Mouse (Mus musculus) limb, embryonic 12.5 days (tissue): Measurements from ENCODE around the gene Hpd. TPM values are rescaled to one million over a fixed set of nuclear protein-coding genes. Genes with fewer than 3 reads are reported as not detected.

ENCODE experiments used
- ATAC-seq: fragments of 200-750 bp; cut with Nextera tagmentation; 2 replicates; pipeline ENCODE4 v1.8.0; 2017; ENCODE audit warnings: low read depth, moderate TSS enrichment; ENCODE audit not compliant: insufficient number of reproducible peaks, insufficient read depth, low FRiP score, low TSS enrichment
- H3K27ac ChIP-seq: fragments of 300-500 bp; sonication (generic); 2 replicates; pipeline ENCODE4 v1.5.1; 2016; ENCODE audit warnings: mild to moderate bottlenecking, moderate library complexity
- H3K27me3 ChIP-seq: fragments of 300-500 bp; sonication (generic); 2 replicates; pipeline ENCODE4 v1.6.1; 2016; ENCODE audit warnings: mild to moderate bottlenecking, moderate library complexity
- H3K36me3 ChIP-seq: fragments of 300-500 bp; sonication (generic); 2 replicates; pipeline ENCODE4 v1.6.1; 2016; ENCODE audit warnings: mild to moderate bottlenecking, moderate library complexity
- H3K4me1 ChIP-seq: fragments of 300-500 bp; sonication (generic); replicated peaks from 2 replicates; pipeline ENCODE4 v1.6.1; 2016
- H3K4me2 ChIP-seq: fragments of 300-500 bp; sonication (generic); 2 replicates; pipeline ENCODE4 v1.6.1; 2016; ENCODE audit warnings: mild to moderate bottlenecking, moderate library complexity
- H3K4me3 ChIP-seq: fragments of 300-500 bp; sonication (generic); replicated peaks from 2 replicates; pipeline ENCODE4 v1.5.1; 2016; ENCODE audit warnings: mild to moderate bottlenecking
- H3K9ac ChIP-seq: fragments of 300-500 bp; sonication (generic); replicated peaks from 2 replicates; pipeline ENCODE4 v1.6.1; 2016; ENCODE audit warnings: mild to moderate bottlenecking, moderate library complexity
- H3K9me3 ChIP-seq: fragments of 300-500 bp; sonication (generic); 2 replicates; pipeline ENCODE4 v1.6.1; 2016; ENCODE audit warnings: mild to moderate bottlenecking, moderate library complexity
- WGBS: fragments of 180-500 bp; shearing (Covaris S2); methylation state at CpG from one replicate; pipeline ENCODE4 v1.1.7; 2016; 5-methylcytosine and 5-hydroxymethylcytosine counted together
- polyA plus RNA-seq: library from polyadenylated mRNA; unstranded; fragments of >200 nt; fragmentation: Nextera tagmentation; extraction: Ambion mirVana; gene quantifications from 2 replicates; pipeline ENCODE4 v1.2.1, GENCODE M21; 2016

The Hpd gene
- polyA plus RNA-seq, 1 experiment from 2014 or later, result not detected

GRCm38 (mm10) chr5:123147569-123147968 is 35.0 kb downstream of the Hpd start:
- H3K27ac ChIP-seq, result no peak overlapping the region
- no peak for ATAC-seq
- no peak overlapping the region for H3K9ac ChIP-seq
- 89% methylated on average over 17 of the region's 17 CpGs for WGBS
- peaks cover 68% of the 10 kb centered on the region for H3K4me1 ChIP-seq
- no peaks in the 10 kb centered on the region for H3K27me3 ChIP-seq
- no peak overlapping the region for H3K4me3 ChIP-seq
- H3K36me3 ChIP-seq, result peaks cover 61% of the 10 kb centered on the region
- no peaks in the 10 kb centered on the region for H3K9me3 ChIP-seq
- no peak overlapping the region for H3K4me2 ChIP-seq

GRCm38 (mm10) chr5:123146357-123146756 is 36.2 kb downstream of the Hpd start:
- Histone ChIP-seq H3K27me3 (no peaks in the 10 kb centered on the region), H3K36me3 (peaks cover 49% of the 10 kb centered on the region), H3K4me2 (no peak overlapping the region), H3K27ac (no peak overlapping the region), H3K4me3 (no peak overlapping the region), H3K4me1 (peaks cover 65% of the 10 kb centered on the region), H3K9me3 (no peaks in the 10 kb centered on the region), H3K9ac (no peak overlapping the region)
- WGBS, result 85% methylated on average over 11 of the region's 11 CpGs
- no peak for ATAC-seq

GRCm38 (mm10) chr5:123144746-123145590 is 37.6 kb downstream of the Hpd start:
- Histone ChIP-seq H3K4me2 (peak overlapping the region; percentile 100), H3K36me3 (peaks cover 36% of the 10 kb centered on the region), H3K27me3 (no peaks in the 10 kb centered on the region), H3K9me3 (no peaks in the 10 kb centered on the region), H3K27ac (no peak overlapping the region), H3K4me3 (peak overlapping the region; percentile 99), H3K9ac (peak overlapping the region; percentile 100), H3K4me1 (peaks cover 51% of the 10 kb centered on the region)
- ATAC-seq, result no peak
- WGBS, result 38% methylated on average over 20 of the region's 20 CpGs

- no peaks in the 10 kb centered on the region for H3K27me3 ChIP-seq
- H3K27ac ChIP-seq, result peak overlapping the region; percentile 100
- H3K4me2 ChIP-seq, result peak overlapping the region; percentile 100
- no peak for ATAC-seq
- 4% methylated on average over 17 of the region's 17 CpGs for WGBS
- peaks cover 32% of the 10 kb centered on the region for H3K36me3 ChIP-seq
- H3K9ac ChIP-seq, result peak overlapping the region; percentile 100
- no peaks in the 10 kb centered on the region for H3K9me3 ChIP-seq
- H3K4me1 ChIP-seq, result peaks cover 44% of the 10 kb centered on the region
- H3K4me3 ChIP-seq, result peak overlapping the region; percentile 99
Measured at GRCm38 (mm10) chr5:123143971-123144745, 38.4 kb downstream of the Hpd start.

GRCm38 (mm10) chr5:123143251-123143970 is 39.1 kb downstream of the Hpd start:
- H3K4me1 ChIP-seq, result peaks cover 37% of the 10 kb centered on the region
- H3K36me3 ChIP-seq, result peaks cover 25% of the 10 kb centered on the region
- peak overlapping the region; percentile 99 for H3K4me3 ChIP-seq
- under 1% methylated on average over 23 of the region's 24 CpGs for WGBS
- ATAC-seq, result no peak; the same call in 1 of the 2 replicates
- H3K27ac ChIP-seq, result peak overlapping the region; percentile 100
- peak overlapping the region; percentile 100 for H3K4me2 ChIP-seq
- no peaks in the 10 kb centered on the region for H3K9me3 ChIP-seq
- peak overlapping the region; percentile 100 for H3K9ac ChIP-seq
- no peaks in the 10 kb centered on the region for H3K27me3 ChIP-seq

- no peak for ATAC-seq
- H3K4me1 ChIP-seq, result peaks cover 37% of the 10 kb centered on the region
Measured at GRCm38 (mm10) chr5:123142161-123143157, 40.1 kb downstream of the Hpd start, which contains the start of gene Setd1b. Setd1b (plus strand) TSS chr5:123142193.

GRCm38 (mm10) chr5:123141555-123142160 is 40.9 kb downstream of the Hpd start:
- Histone ChIP-seq H3K4me1 (peaks cover 45% of the 10 kb centered on the region), H3K4me2 (peak overlapping the region; percentile 100), H3K9me3 (no peaks in the 10 kb centered on the region), H3K9ac (peak overlapping the region; percentile 100), H3K4me3 (peak overlapping the region; percentile 99), H3K36me3 (peaks cover 11% of the 10 kb centered on the region), H3K27ac (peak overlapping the region; percentile 100), H3K27me3 (no peaks in the 10 kb centered on the region)
- WGBS, result under 1% methylated on average over 38 of the region's 38 CpGs
- ATAC-seq, result no peak

More at GRCm38 (mm10) chr5:123142161-123143157, 40.1 kb downstream of the Hpd start, which contains the start of gene Setd1b:
- H3K27me3 ChIP-seq, result no peaks in the 10 kb centered on the region
- H3K4me2 ChIP-seq, result peak within 1 kb of the TSS; percentile 100
- peak within 1 kb of the TSS; percentile 100 for H3K27ac ChIP-seq
- H3K36me3 ChIP-seq, result peaks cover 15% of the 10 kb centered on the region
- no peaks in the 10 kb centered on the region for H3K9me3 ChIP-seq
- WGBS, result under 1% methylated on average over 89 of the region's 103 CpGs
- peak within 1 kb of the TSS; percentile 100 for H3K9ac ChIP-seq
- peak within 1 kb of the TSS; percentile 99 for H3K4me3 ChIP-seq

GRCm38 (mm10) chr5:123140694-123141554 is 41.6 kb downstream of the Hpd start:
- no peaks in the 10 kb centered on the region for H3K27me3 ChIP-seq
- H3K36me3 ChIP-seq, result peaks cover 7% of the 10 kb centered on the region; the same call in 1 of the 2 replicates
- under 1% methylated on average over 31 of the region's 31 CpGs for WGBS
- peak overlapping the region; percentile 99 for H3K4me3 ChIP-seq
- H3K9me3 ChIP-seq, result no peaks in the 10 kb centered on the region
- peak overlapping the region; percentile 100 for H3K9ac ChIP-seq
- ATAC-seq, result peak; percentile 73
- H3K4me2 ChIP-seq, result peak overlapping the region; percentile 100
- H3K4me1 ChIP-seq, result peaks cover 48% of the 10 kb centered on the region
- peak overlapping the region; percentile 100 for H3K27ac ChIP-seq
